Mouse (Mus musculus) embryonic facial prominence, embryonic 12.5 days (tissue): Measurements from ENCODE around the gene Gpc2. TPM values are rescaled to one million over a fixed set of nuclear protein-coding genes. Genes with fewer than 3 reads are reported as not detected.

Experiments
- ATAC-seq: fragments of 200-750 bp; cut with Nextera tagmentation; 2 replicates; pipeline ENCODE4 v1.8.0; 2017; ENCODE audit not compliant: insufficient number of reproducible peaks, insufficient read depth, low FRiP score, low TSS enrichment
- H3K27ac ChIP-seq: fragments of 300-500 bp; sonication (generic); 2 replicates; pipeline ENCODE4 v1.5.1; 2016; ENCODE audit warnings: mild to moderate bottlenecking
- H3K27me3 ChIP-seq: fragments of 300-500 bp; sonication (generic); 2 replicates; pipeline ENCODE4 v1.6.1; 2016; ENCODE audit warnings: mild to moderate bottlenecking, moderate library complexity
- H3K36me3 ChIP-seq: fragments of 300-500 bp; sonication (generic); 2 replicates; pipeline ENCODE4 v1.6.1; 2016; ENCODE audit warnings: mild to moderate bottlenecking
- H3K4me1 ChIP-seq: fragments of 300-500 bp; sonication (generic); 2 replicates; pipeline ENCODE4 v1.6.1; 2016
- H3K4me2 ChIP-seq: fragments of 300-500 bp; sonication (generic); replicated peaks from 2 replicates; pipeline ENCODE4 v1.6.1; 2016; ENCODE audit warnings: mild to moderate bottlenecking, moderate library complexity
- H3K4me3 ChIP-seq: fragments of 300-500 bp; sonication (generic); 2 replicates; pipeline ENCODE4 v1.5.1; 2016; ENCODE audit warnings: mild to moderate bottlenecking
- H3K9ac ChIP-seq: fragments of 300-500 bp; sonication (generic); 2 replicates; pipeline ENCODE4 v1.6.1; 2016; ENCODE audit warnings: mild to moderate bottlenecking, moderate library complexity
- H3K9me3 ChIP-seq: fragments of 300-500 bp; sonication (generic); 2 replicates; pipeline ENCODE4 v1.6.1; 2016; ENCODE audit warnings: mild to moderate bottlenecking, moderate library complexity
- WGBS: fragments of 180-500 bp; shearing (Covaris S2); methylation state at CpG from one replicate; pipeline ENCODE4 v1.1.7; 2016; 5-methylcytosine and 5-hydroxymethylcytosine counted together
- polyA plus RNA-seq: library from polyadenylated mRNA; unstranded; fragments of >200 nt; fragmentation: Nextera tagmentation; extraction: Ambion mirVana; gene quantifications from 2 replicates; pipeline ENCODE4 v1.2.1, GENCODE M21; 2016

Gene Gpc2
- polyA plus RNA-seq, 1 experiment from 2014 or later = 70.1 TPM

GRCm38 (mm10) chr5:138260834-138261233 is 19.0 kb downstream of the Gpc2 start:
- WGBS = 83% methylated on average over 11 of the region's 11 CpGs
- peaks cover 44% of the 10 kb centered on the region for H3K36me3 ChIP-seq
- no peak overlapping the region for H3K4me3 ChIP-seq
- H3K27me3 ChIP-seq = no peaks in the 10 kb centered on the region
- no peak overlapping the region for H3K27ac ChIP-seq
- no peak for ATAC-seq
- H3K4me2 ChIP-seq = no peak overlapping the region
- H3K4me1 ChIP-seq = peaks cover 20% of the 10 kb centered on the region
- no peaks in the 10 kb centered on the region for H3K9me3 ChIP-seq
- H3K9ac ChIP-seq = no peak overlapping the region

- Histone ChIP-seq H3K4me3 (no peak overlapping the region), H3K27ac (no peak overlapping the region), H3K9ac (no peak overlapping the region), H3K27me3 (no peaks in the 10 kb centered on the region), H3K36me3 (peaks cover 40% of the 10 kb centered on the region), H3K4me2 (no peak overlapping the region), H3K4me1 (peaks cover 20% of the 10 kb centered on the region), H3K9me3 (no peaks in the 10 kb centered on the region)
- no peak for ATAC-seq
- 76% methylated on average over 10 of the region's 10 CpGs for WGBS
Observed at GRCm38 (mm10) chr5:138260051-138260450, 19.8 kb downstream of the Gpc2 start.

- WGBS = 54% methylated on average over 7 of the region's 7 CpGs
- peaks cover 16% of the 10 kb centered on the region for H3K4me1 ChIP-seq
- no peak overlapping the region for H3K4me2 ChIP-seq
- H3K27ac ChIP-seq = no peak overlapping the region
- H3K36me3 ChIP-seq = peaks cover 40% of the 10 kb centered on the region
- no peak overlapping the region for H3K4me3 ChIP-seq
- no peak overlapping the region for H3K9ac ChIP-seq
- H3K9me3 ChIP-seq = no peaks in the 10 kb centered on the region
- ATAC-seq = no peak
- no peaks in the 10 kb centered on the region for H3K27me3 ChIP-seq
Observed at GRCm38 (mm10) chr5:138258993-138259392, 20.8 kb downstream of the Gpc2 start.

DNA sequence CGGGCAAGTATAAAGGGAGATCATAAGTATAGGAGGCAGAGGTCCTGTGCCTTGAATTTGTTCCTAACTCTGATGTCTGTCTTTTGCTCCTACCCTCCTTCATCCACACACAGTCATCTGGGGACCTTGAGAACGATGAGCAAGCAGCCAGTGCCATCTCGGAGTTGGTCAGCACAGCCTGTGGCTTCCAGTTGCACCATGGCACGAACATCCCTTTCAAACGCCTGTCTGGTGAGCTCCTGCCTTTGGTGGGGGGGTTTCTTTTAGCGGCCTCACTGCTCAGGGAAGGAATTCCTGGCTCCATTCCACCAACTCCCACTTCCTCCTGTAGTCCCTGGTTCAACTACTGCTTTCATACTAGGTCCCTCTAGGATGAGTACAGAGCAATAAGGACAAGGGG is 21.3 kb downstream of the Gpc2 start:
- 74% methylated on average over 6 of the region's 6 CpGs for WGBS

GRCm38 (mm10) chr5:138258078-138258477 is 21.7 kb downstream of the Gpc2 start:
- H3K4me1 ChIP-seq = peaks cover 13% of the 10 kb centered on the region
- ATAC-seq = no peak
- H3K36me3 ChIP-seq = peaks cover 40% of the 10 kb centered on the region
- no peaks in the 10 kb centered on the region for H3K9me3 ChIP-seq
- no peak overlapping the region for H3K4me3 ChIP-seq
- no peaks in the 10 kb centered on the region for H3K27me3 ChIP-seq
- WGBS = 82% methylated on average over 3 of the region's 3 CpGs
- no peak overlapping the region for H3K4me2 ChIP-seq
- no peak overlapping the region; the same call in 1 of the 2 replicates for H3K9ac ChIP-seq
- no peak overlapping the region for H3K27ac ChIP-seq

More for the DNA sequence above, 21.3 kb downstream of the Gpc2 start:
- Histone ChIP-seq H3K4me2 (no peak overlapping the region), H3K27ac (no peak overlapping the region), H3K27me3 (no peaks in the 10 kb centered on the region), H3K36me3 (peaks cover 40% of the 10 kb centered on the region), H3K9me3 (no peaks in the 10 kb centered on the region), H3K4me1 (peaks cover 16% of the 10 kb centered on the region), H3K9ac (no peak overlapping the region; the same call in 1 of the 2 replicates), H3K4me3 (no peak overlapping the region)
- ATAC-seq = no peak

DNA sequence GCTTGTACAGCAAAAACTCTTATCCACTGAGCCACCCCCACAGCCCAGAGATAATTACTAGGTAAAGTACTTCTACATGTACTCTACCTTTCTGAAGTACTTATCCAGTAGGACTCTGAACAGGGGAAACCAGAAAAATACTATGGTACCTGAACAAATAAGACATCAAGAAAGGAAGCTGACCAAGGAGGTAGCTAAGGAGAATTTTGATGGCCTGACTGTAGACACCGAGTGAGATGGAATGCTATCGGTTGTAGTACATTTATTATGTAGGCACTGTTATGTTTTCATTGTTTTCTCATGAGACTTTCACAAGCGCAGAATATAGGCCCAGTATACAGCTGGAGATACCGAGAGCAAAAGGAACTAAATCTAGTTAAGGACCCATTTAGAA is 22.2 kb downstream of the Gpc2 start:
- ATAC-seq = no peak

GRCm38 (mm10) chr5:138256966-138257584 is 22.7 kb downstream of the Gpc2 start:
- no peaks in the 10 kb centered on the region for H3K9me3 ChIP-seq
- H3K4me1 ChIP-seq = 0 out of 2 replicates have a peak, but pooled peaks cover 4% of the 10 kb centered on the region
- H3K4me2 ChIP-seq = no peak overlapping the region
- no peaks in the 10 kb centered on the region for H3K27me3 ChIP-seq
- H3K4me3 ChIP-seq = no peak overlapping the region
- peaks cover 38% of the 10 kb centered on the region for H3K36me3 ChIP-seq
- WGBS = 88% methylated on average over 10 of the region's 10 CpGs
- no peak overlapping the region for H3K9ac ChIP-seq
- no peak for ATAC-seq
- H3K27ac ChIP-seq = no peak overlapping the region

More for the DNA sequence above, 22.2 kb downstream of the Gpc2 start:
- Histone ChIP-seq H3K4me3 (no peak overlapping the region), H3K36me3 (peaks cover 40% of the 10 kb centered on the region), H3K9ac (no peak overlapping the region), H3K9me3 (no peaks in the 10 kb centered on the region), H3K4me1 (peaks cover 8% of the 10 kb centered on the region), H3K27me3 (no peaks in the 10 kb centered on the region), H3K4me2 (no peak overlapping the region), H3K27ac (no peak overlapping the region)
- WGBS = 92% methylated on average over 4 of the region's 4 CpGs

DNA sequence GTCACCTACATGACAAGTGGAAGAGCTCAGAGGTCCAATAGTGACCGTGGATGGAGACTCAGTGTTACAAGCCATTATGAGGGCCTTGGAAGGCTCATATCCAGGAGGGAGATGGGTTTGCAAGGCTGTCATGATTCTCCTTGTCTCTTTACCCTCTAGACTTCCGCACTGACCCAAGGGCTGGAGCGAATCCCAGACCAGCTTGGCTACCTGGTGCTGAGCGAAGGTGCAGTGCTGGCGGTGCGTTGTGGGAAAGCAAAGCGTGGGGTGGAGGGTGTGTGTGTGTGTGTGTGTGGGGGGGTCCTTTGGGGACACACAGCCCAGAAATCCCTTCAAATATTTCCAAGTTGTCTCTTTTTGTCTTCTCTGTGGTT is 23.7 kb downstream of the Gpc2 start:
- 0 out of 2 replicates have a peak overlapping the region, but pooled peaks have one; percentile 41 for H3K27ac ChIP-seq
- WGBS = 28% methylated on average over 7 of the region's 7 CpGs
- peaks cover 28% of the 10 kb centered on the region for H3K36me3 ChIP-seq
- H3K9ac ChIP-seq = peak overlapping the region; percentile 61
- ATAC-seq = no peak
- no peaks in the 10 kb centered on the region for H3K9me3 ChIP-seq
- peak overlapping the region; percentile 61 for H3K4me2 ChIP-seq
- H3K4me3 ChIP-seq = peak overlapping the region; percentile 68
- 0 out of 2 replicates have a peak, but pooled peaks cover 4% of the 10 kb centered on the region for H3K4me1 ChIP-seq
- H3K27me3 ChIP-seq = no peaks in the 10 kb centered on the region

GRCm38 (mm10) chr5:138255353-138256093 is 24.3 kb downstream of the Gpc2 start, which contains the start of gene Lamtor4:
Gene Lamtor4 (plus strand): TSS chr5:138255482.
- ATAC-seq = peak; percentile 99
- H3K9ac ChIP-seq = peak within 1 kb of the TSS; percentile 61
- H3K27ac ChIP-seq = peak within 1 kb of the TSS; percentile 41
- H3K4me3 ChIP-seq = peak within 1 kb of the TSS; percentile 68
- H3K36me3 ChIP-seq = peaks cover 22% of the 10 kb centered on the region
- no peaks in the 10 kb centered on the region for H3K9me3 ChIP-seq
- H3K27me3 ChIP-seq = no peaks in the 10 kb centered on the region
- 0 out of 2 replicates have a peak, but pooled peaks cover 4% of the 10 kb centered on the region for H3K4me1 ChIP-seq
- peak within 1 kb of the TSS; percentile 61 for H3K4me2 ChIP-seq
- under 1% methylated on average over 38 of the region's 38 CpGs for WGBS

- Histone ChIP-seq H3K4me2 (no peak overlapping the region), H3K9me3 (no peaks in the 10 kb centered on the region)
- 87% methylated on average over 3 of the region's 3 CpGs for WGBS
Observed at GRCm38 (mm10) chr5:138253061-138253460, 26.7 kb downstream of the Gpc2 start.

DNA sequence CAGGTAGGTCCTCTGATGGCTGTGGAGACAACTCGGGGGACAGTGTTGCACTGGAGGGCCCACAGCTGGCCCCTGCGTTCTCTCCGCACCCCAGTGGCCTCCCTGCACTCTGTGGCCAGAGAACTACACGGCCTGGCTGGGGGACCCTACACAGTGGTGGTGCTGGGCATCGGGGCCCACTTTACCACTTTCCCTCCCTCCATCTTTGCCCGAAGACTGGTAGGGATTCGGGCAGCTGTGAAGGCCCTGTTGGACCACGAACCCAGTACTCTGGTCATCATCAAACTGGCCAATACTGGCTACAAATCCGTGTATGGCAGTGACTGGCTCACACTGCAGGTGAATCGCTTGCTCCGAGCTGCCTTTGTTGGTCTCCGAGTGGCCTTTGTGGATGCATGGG is 28.7 kb downstream of the Gpc2 start:
- Histone ChIP-seq H3K4me3 (no peak overlapping the region), H3K27me3 (no peaks in the 10 kb centered on the region), H3K4me2 (no peak overlapping the region), H3K9ac (no peak overlapping the region), H3K9me3 (no peaks in the 10 kb centered on the region), H3K4me1 (0 out of 2 replicates have a peak, but pooled peaks cover 2% of the 10 kb centered on the region), H3K36me3 (no peaks in the 10 kb centered on the region), H3K27ac (no peak overlapping the region)
- 83% methylated on average over 12 of the region's 12 CpGs for WGBS
- no peak for ATAC-seq

More at GRCm38 (mm10) chr5:138253061-138253460, 26.7 kb downstream of the Gpc2 start:
- no peak for ATAC-seq
- Histone ChIP-seq H3K27ac (no peak overlapping the region), H3K36me3 (no peaks in the 10 kb centered on the region; the same call in none of the 2 replicates), H3K4me1 (0 out of 2 replicates have a peak, but pooled peaks cover 4% of the 10 kb centered on the region), H3K27me3 (no peaks in the 10 kb centered on the region), H3K4me3 (no peak overlapping the region), H3K9ac (no peak overlapping the region)

DNA sequence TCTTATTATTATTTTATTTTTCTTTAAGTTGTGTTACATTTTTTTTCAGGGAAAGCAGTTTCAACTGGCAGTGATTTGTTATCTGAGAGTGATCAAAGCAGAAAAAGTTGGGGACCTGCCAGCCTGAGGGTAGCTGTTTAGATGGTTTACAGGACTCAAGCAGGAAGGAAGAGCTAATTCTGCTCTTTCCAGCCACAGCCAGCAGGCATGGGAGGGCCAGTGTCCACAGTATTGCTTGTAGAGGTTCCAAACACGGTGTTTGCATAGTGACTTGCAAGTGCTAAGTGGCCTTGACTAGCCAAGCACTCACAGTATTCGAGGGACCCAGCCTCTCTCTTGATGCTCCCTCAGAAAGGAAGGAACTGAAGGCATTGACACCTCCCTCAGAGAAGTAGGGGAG is 38.3 kb downstream of the Gpc2 start:
- Histone ChIP-seq H3K9ac (no peak overlapping the region), H3K36me3 (no peaks in the 10 kb centered on the region), H3K27me3 (no peaks in the 10 kb centered on the region), H3K4me2 (no peak overlapping the region), H3K4me1 (no peaks in the 10 kb centered on the region), H3K4me3 (no peak overlapping the region), H3K9me3 (no peaks in the 10 kb centered on the region), H3K27ac (no peak overlapping the region)
- WGBS = 41% methylated on average over 2 of the region's 2 CpGs
- no peak for ATAC-seq
